Mouse (Mus musculus): ENCODE measurements around the gene Emb. TPM values are rescaled to one million over a fixed set of nuclear protein-coding genes. Genes with fewer than 3 reads are reported as not detected.

Emb gene
- polyA plus RNA-seq (2017; shearing (Covaris generic)): 159 TPM

GRCm38 (mm10) chr13:117208236-117208635, at the start of gene Emb:
TSS of gene Emb (plus strand) at chr13:117208536.

GRCm38 (mm10) chr13:117220501-117221321, 12.4 kb downstream of the Emb start, which contains the start of gene Gm17509:
TSS of gene Gm17509 (minus strand) at chr13:117221075.

Other genes starting within 250 kb of the Emb start
- 34.6 TPM for gene Parp8, start 183.0 kb upstream of the Emb start, polyA plus RNA-seq (2017; shearing (Covaris generic))
- gene Gm17509, start 12.5 kb downstream of the Emb start, polyA plus RNA-seq (2017; shearing (Covaris generic)): 0.89 TPM